Mouse (Mus musculus): Measurements from ENCODE around the gene Pold2. TPM values are rescaled to one million over a fixed set of nuclear protein-coding genes. Genes with fewer than 3 reads are reported as not detected.

The Pold2 gene
- polyA plus RNA-seq, 1 experiment from 2014 or later: 105 TPM

- Histone ChIP-seq H3K9me3 (replicated peaks; ENCODE audit: control insufficient read depth, low read length) (no peaks in the 10 kb centered on the region), H3K4me2 (ENCODE audit: low read depth, low read length) (no peak overlapping the region), H3K4me3 (ENCODE audit: low read depth, low read length) (no peak overlapping the region), H3K27ac (replicated peaks; ENCODE audit: low read depth, low read length) (no peak overlapping the region), H3K36me3 (replicated peaks; ENCODE audit: control insufficient read depth, insufficient read depth, low read depth, low read length) (no peaks in the 10 kb centered on the region; the same call in 1 of the 2 replicates), H3K27me3 (ENCODE audit: control insufficient read depth, insufficient read depth, low read length) (no peaks in the 10 kb centered on the region), H3K4me1 (ENCODE audit: control insufficient read depth, insufficient read depth, low read length) (peaks cover 5% of the 10 kb centered on the region; the same call in 1 of the 2 replicates), H3K9ac (replicated peaks; ENCODE audit: low read length) (no peak overlapping the region)
- ATAC-seq (replicated peaks; ENCODE audit: insufficient number of reproducible peaks, low FRiP score, low TSS enrichment, low read depth) (no peak), DNase-seq (ENCODE audit: low spot score) (peak; percentile 71)
- 44% methylated on average over 5 of the region's 5 CpGs for WGBS
Measured at GRCm38 (mm10) chr11:5879905-5880304, 1.8 kb upstream of the Pold2 start.

DNA sequence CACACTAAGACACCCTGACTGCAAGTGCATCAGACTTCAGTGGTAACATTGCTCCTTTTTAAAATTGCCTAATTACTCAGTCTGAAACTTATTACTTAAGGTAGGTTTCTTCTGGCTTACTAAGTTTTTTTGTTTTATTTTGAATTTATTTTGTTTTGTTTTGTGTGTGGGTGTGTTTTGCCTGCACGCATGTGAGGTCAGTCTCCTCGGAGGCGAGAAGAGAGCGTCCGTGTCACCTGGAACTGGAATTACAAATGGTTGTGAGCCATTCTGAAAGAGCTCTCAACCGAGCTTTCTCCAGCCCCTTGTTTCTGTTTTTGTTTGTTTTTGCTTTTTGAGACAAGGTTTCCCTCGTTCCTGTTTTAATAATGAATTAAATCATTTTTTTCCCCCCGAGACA lies 569 bp upstream of the Pold2 start:
- Histone ChIP-seq H3K4me1 (ENCODE audit: control insufficient read depth, insufficient read depth, low read length) (peaks cover 5% of the 10 kb centered on the region; the same call in 1 of the 2 replicates), H3K4me2 (ENCODE audit: low read depth, low read length) (peak overlapping the region; percentile 65), H3K36me3 (replicated peaks; ENCODE audit: control insufficient read depth, insufficient read depth, low read depth, low read length) (peaks cover 5% of the 10 kb centered on the region), H3K4me3 (ENCODE audit: low read depth, low read length) (peak overlapping the region; percentile 63), H3K9ac (replicated peaks; ENCODE audit: low read length) (peak overlapping the region; percentile 66), H3K27me3 (ENCODE audit: control insufficient read depth, insufficient read depth, low read length) (no peaks in the 10 kb centered on the region), H3K9me3 (replicated peaks; ENCODE audit: control insufficient read depth, low read length) (no peaks in the 10 kb centered on the region), H3K27ac (replicated peaks; ENCODE audit: low read depth, low read length) (peak overlapping the region; percentile 78)
- WGBS: 47% methylated on average over 8 of the region's 8 CpGs
- DNase-seq (ENCODE audit: low spot score) (no peak), ATAC-seq (replicated peaks; ENCODE audit: insufficient number of reproducible peaks, low FRiP score, low TSS enrichment, low read depth) (no peak)

GRCm38 (mm10) chr11:5877421-5877820 lies 671 bp downstream of the Pold2 start:
- no peak for DNase-seq (ENCODE audit: low spot score)
- Histone ChIP-seq H3K9me3 (replicated peaks; ENCODE audit: control insufficient read depth, low read length) (no peaks in the 10 kb centered on the region), H3K9ac (replicated peaks; ENCODE audit: low read length) (peak overlapping the region; percentile 71), H3K4me1 (ENCODE audit: control insufficient read depth, insufficient read depth, low read length) (peaks cover 5% of the 10 kb centered on the region; the same call in 1 of the 2 replicates), H3K27me3 (ENCODE audit: control insufficient read depth, insufficient read depth, low read length) (no peaks in the 10 kb centered on the region), H3K36me3 (replicated peaks; ENCODE audit: control insufficient read depth, insufficient read depth, low read depth, low read length) (peaks cover 10% of the 10 kb centered on the region), H3K4me3 (ENCODE audit: low read depth, low read length) (peak overlapping the region; percentile 63), H3K4me2 (ENCODE audit: low read depth, low read length) (peak overlapping the region; percentile 65), H3K27ac (replicated peaks; ENCODE audit: low read depth, low read length) (no peak overlapping the region)
- WGBS: 9% methylated on average over 5 of the region's 5 CpGs
- ATAC-seq (replicated peaks; ENCODE audit: insufficient number of reproducible peaks, low FRiP score, low TSS enrichment, low read depth): no peak

- Histone ChIP-seq H3K4me2 (ENCODE audit: low read depth, low read length) (no peak overlapping the region), H3K9ac (replicated peaks; ENCODE audit: low read length) (no peak overlapping the region), H3K9me3 (replicated peaks; ENCODE audit: control insufficient read depth, low read length) (no peaks in the 10 kb centered on the region), H3K4me3 (ENCODE audit: low read depth, low read length) (no peak overlapping the region), H3K36me3 (replicated peaks; ENCODE audit: control insufficient read depth, insufficient read depth, low read depth, low read length) (peaks cover 10% of the 10 kb centered on the region), H3K27me3 (ENCODE audit: control insufficient read depth, insufficient read depth, low read length) (no peaks in the 10 kb centered on the region), H3K27ac (replicated peaks; ENCODE audit: low read depth, low read length) (no peak overlapping the region), H3K4me1 (ENCODE audit: control insufficient read depth, insufficient read depth, low read length) (peaks cover 5% of the 10 kb centered on the region; the same call in 1 of the 2 replicates)
- no peak for DNase-seq (ENCODE audit: low spot score)
- WGBS: 94% methylated on average over 9 of the region's 9 CpGs
- ATAC-seq (replicated peaks; ENCODE audit: insufficient number of reproducible peaks, low FRiP score, low TSS enrichment, low read depth): no peak
Measured at GRCm38 (mm10) chr11:5873192-5873591, 4.9 kb downstream of the Pold2 start.

GRCm38 (mm10) chr11:5872707-5873106 lies 5.4 kb downstream of the Pold2 start:
- ATAC-seq (replicated peaks; ENCODE audit: insufficient number of reproducible peaks, low FRiP score, low TSS enrichment, low read depth) (no peak), DNase-seq (ENCODE audit: low spot score) (no peak)
- Histone ChIP-seq H3K27me3 (ENCODE audit: control insufficient read depth, insufficient read depth, low read length) (no peaks in the 10 kb centered on the region), H3K4me3 (ENCODE audit: low read depth, low read length) (no peak overlapping the region), H3K9me3 (replicated peaks; ENCODE audit: control insufficient read depth, low read length) (no peaks in the 10 kb centered on the region), H3K4me1 (ENCODE audit: control insufficient read depth, insufficient read depth, low read length) (peaks cover 5% of the 10 kb centered on the region; the same call in 1 of the 2 replicates), H3K36me3 (replicated peaks; ENCODE audit: control insufficient read depth, insufficient read depth, low read depth, low read length) (peaks cover 10% of the 10 kb centered on the region), H3K27ac (replicated peaks; ENCODE audit: low read depth, low read length) (no peak overlapping the region), H3K9ac (replicated peaks; ENCODE audit: low read length) (no peak overlapping the region), H3K4me2 (ENCODE audit: low read depth, low read length) (no peak overlapping the region)
- 96% methylated on average over 11 of the region's 11 CpGs for WGBS

DNA sequence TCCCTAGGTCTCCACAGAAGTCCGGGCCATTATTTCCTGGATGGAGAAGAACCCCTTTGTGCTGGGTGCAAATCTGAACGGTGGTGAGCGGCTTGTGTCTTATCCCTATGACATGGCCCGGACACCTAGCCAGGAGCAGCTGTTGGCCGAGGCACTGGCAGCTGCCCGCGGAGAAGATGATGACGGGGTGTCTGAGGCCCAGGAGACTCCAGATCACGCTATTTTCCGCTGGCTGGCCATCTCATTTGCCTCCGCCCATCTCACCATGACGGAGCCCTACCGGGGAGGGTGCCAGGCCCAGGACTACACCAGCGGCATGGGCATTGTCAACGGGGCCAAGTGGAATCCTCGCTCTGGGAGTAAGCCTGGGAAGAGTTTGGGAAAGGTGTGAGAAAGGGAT lies 8.0 kb downstream of the Pold2 start:
- ATAC-seq (replicated peaks; ENCODE audit: insufficient number of reproducible peaks, low FRiP score, low TSS enrichment, low read depth) (no peak), DNase-seq (ENCODE audit: low spot score) (no peak)
- Histone ChIP-seq H3K4me1 (ENCODE audit: control insufficient read depth, insufficient read depth, low read length) (no peaks in the 10 kb centered on the region), H3K9ac (replicated peaks; ENCODE audit: low read length) (no peak overlapping the region), H3K27me3 (ENCODE audit: control insufficient read depth, insufficient read depth, low read length) (no peaks in the 10 kb centered on the region), H3K9me3 (replicated peaks; ENCODE audit: control insufficient read depth, low read length) (no peaks in the 10 kb centered on the region), H3K4me3 (ENCODE audit: low read depth, low read length) (no peak overlapping the region), H3K27ac (replicated peaks; ENCODE audit: low read depth, low read length) (no peak overlapping the region), H3K36me3 (replicated peaks; ENCODE audit: control insufficient read depth, insufficient read depth, low read depth, low read length) (peaks cover 10% of the 10 kb centered on the region), H3K4me2 (ENCODE audit: low read depth, low read length) (no peak overlapping the region)
- WGBS: 92% methylated on average over 16 of the region's 16 CpGs

DNA sequence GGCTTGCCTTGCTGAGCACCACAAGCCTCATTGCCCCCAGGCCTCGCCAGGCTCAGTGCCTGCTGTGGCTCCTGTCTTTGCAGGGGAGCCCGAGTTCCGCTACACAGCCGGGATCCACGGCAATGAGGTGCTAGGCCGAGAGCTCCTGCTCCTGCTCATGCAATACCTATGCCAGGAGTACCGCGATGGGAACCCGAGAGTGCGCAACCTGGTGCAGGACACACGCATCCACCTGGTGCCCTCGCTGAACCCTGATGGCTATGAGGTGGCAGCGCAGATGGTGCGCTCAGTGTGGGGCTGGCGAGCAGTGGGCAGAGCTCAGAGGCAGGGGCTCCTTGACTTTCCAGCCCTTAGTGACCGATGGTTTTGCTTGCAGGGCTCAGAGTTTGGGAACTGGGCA lies 8.8 kb downstream of the Pold2 start:
- no peak for ATAC-seq (replicated peaks; ENCODE audit: insufficient number of reproducible peaks, low FRiP score, low TSS enrichment, low read depth)
- Histone ChIP-seq H3K27me3 (ENCODE audit: control insufficient read depth, insufficient read depth, low read length) (no peaks in the 10 kb centered on the region), H3K36me3 (replicated peaks; ENCODE audit: control insufficient read depth, insufficient read depth, low read depth, low read length) (peaks cover 10% of the 10 kb centered on the region), H3K4me3 (ENCODE audit: low read depth, low read length) (no peak overlapping the region), H3K27ac (replicated peaks; ENCODE audit: low read depth, low read length) (no peak overlapping the region), H3K4me1 (ENCODE audit: control insufficient read depth, insufficient read depth, low read length) (no peaks in the 10 kb centered on the region), H3K9ac (replicated peaks; ENCODE audit: low read length) (no peak overlapping the region), H3K9me3 (replicated peaks; ENCODE audit: control insufficient read depth, low read length) (no peaks in the 10 kb centered on the region), H3K4me2 (ENCODE audit: low read depth, low read length) (no peak overlapping the region)
- no peak for DNase-seq (ENCODE audit: low spot score)
- WGBS: 93% methylated on average over 16 of the region's 16 CpGs

GRCm38 (mm10) chr11:5868324-5868723 lies 9.8 kb downstream of the Pold2 start:
- no peak overlapping the region for H3K27ac ChIP-seq (replicated peaks; ENCODE audit: low read depth, low read length)
- no peak overlapping the region for H3K4me2 ChIP-seq (ENCODE audit: low read depth, low read length)
- H3K27me3 ChIP-seq (ENCODE audit: control insufficient read depth, insufficient read depth, low read length): no peaks in the 10 kb centered on the region
- H3K4me1 ChIP-seq (ENCODE audit: control insufficient read depth, insufficient read depth, low read length): no peaks in the 10 kb centered on the region
- WGBS: 89% methylated on average over 11 of the region's 12 CpGs
- H3K9me3 ChIP-seq (replicated peaks; ENCODE audit: control insufficient read depth, low read length): no peaks in the 10 kb centered on the region
- H3K36me3 ChIP-seq (replicated peaks; ENCODE audit: control insufficient read depth, insufficient read depth, low read depth, low read length): peaks cover 4% of the 10 kb centered on the region
- DNase-seq (ENCODE audit: low spot score) (no peak), ATAC-seq (replicated peaks; ENCODE audit: insufficient number of reproducible peaks, low FRiP score, low TSS enrichment, low read depth) (no peak)
- H3K9ac ChIP-seq (replicated peaks; ENCODE audit: low read length): no peak overlapping the region
- H3K4me3 ChIP-seq (ENCODE audit: low read depth, low read length): no peak overlapping the region

All from embryonic facial prominence, embryonic 11.5 days (tissue).